Mouse (Mus musculus) stomach, embryonic 14.5 days (tissue): ENCODE data around the gene Tbp. TPM values are rescaled to one million over a fixed set of nuclear protein-coding genes. Genes with fewer than 3 reads are reported as not detected.
A peak's percentile ranks its signal among the peaks of the same experiment; 100 is the strongest.

Source experiments
- ATAC-seq: fragments of 200-750 bp; cut with Nextera tagmentation; 2 replicates; pipeline ENCODE4 v1.8.0; 2017; ENCODE audit warnings: low read depth, moderate TSS enrichment; ENCODE audit not compliant: insufficient number of reproducible peaks, insufficient read depth, low FRiP score
- H3K27ac ChIP-seq: fragments of 300-500 bp; sonication (generic); 2 replicates; pipeline ENCODE4 v1.5.1; 2014; ENCODE audit warnings: mild to moderate bottlenecking, low read length, moderate library complexity, mixed read lengths
- H3K27me3 ChIP-seq: fragments of 300-500 bp; sonication (generic); 2 replicates; pipeline ENCODE4 v1.6.1; 2014; ENCODE audit warnings: low read length, control low read depth, mixed read lengths; ENCODE audit not compliant: control insufficient read depth, insufficient read depth
- H3K36me3 ChIP-seq: fragments of 300-500 bp; sonication (generic); 2 replicates; pipeline ENCODE4 v1.6.1; 2014; ENCODE audit warnings: mild to moderate bottlenecking, control low read depth, low read length, moderate library complexity, mixed read lengths; ENCODE audit not compliant: control insufficient read depth, insufficient read depth
- H3K4me1 ChIP-seq: fragments of 300-500 bp; sonication (generic); 2 replicates; pipeline ENCODE4 v1.6.1; 2014; ENCODE audit warnings: low read length, control low read depth, mixed read lengths; ENCODE audit not compliant: control insufficient read depth, insufficient read depth
- H3K4me2 ChIP-seq: fragments of 300-500 bp; sonication (generic); replicated peaks from 2 replicates; pipeline ENCODE4 v1.6.1; 2014; ENCODE audit warnings: low read depth, low read length, control low read depth
- H3K4me3 ChIP-seq: fragments of 300-500 bp; sonication (generic); 2 replicates; pipeline ENCODE4 v1.5.1; 2014; ENCODE audit warnings: low read depth, low read length, control low read depth
- H3K9ac ChIP-seq: fragments of 300-500 bp; sonication (generic); replicated peaks from 2 replicates; pipeline ENCODE4 v1.6.1; 2014; ENCODE audit warnings: low read depth, mild to moderate bottlenecking, control low read depth, low read length, moderate library complexity, mixed read lengths
- H3K9me3 ChIP-seq: fragments of 300-500 bp; sonication (generic); 2 replicates; pipeline ENCODE4 v1.6.1; 2016; ENCODE audit warnings: low read depth, low read length, control low read depth; ENCODE audit not compliant: control insufficient read depth
- WGBS: fragments of 180-500 bp; shearing (Covaris S2); extraction: QIAGEN DNeasy Blood & Tissue Kit; methylation state at CpG from one replicate; pipeline ENCODE4 v1.1.7; 2014; 5-methylcytosine and 5-hydroxymethylcytosine counted together
- polyA plus RNA-seq: library from polyadenylated mRNA; unstranded; fragments of >200 nt; fragmentation: Nextera tagmentation; extraction: Ambion mirVana; gene quantifications from 2 replicates; pipeline ENCODE4 v1.2.1, GENCODE M21; 2014

Tbp gene
- 57.5 and 60.8 TPM in 2 replicates for polyA plus RNA-seq

DNA sequence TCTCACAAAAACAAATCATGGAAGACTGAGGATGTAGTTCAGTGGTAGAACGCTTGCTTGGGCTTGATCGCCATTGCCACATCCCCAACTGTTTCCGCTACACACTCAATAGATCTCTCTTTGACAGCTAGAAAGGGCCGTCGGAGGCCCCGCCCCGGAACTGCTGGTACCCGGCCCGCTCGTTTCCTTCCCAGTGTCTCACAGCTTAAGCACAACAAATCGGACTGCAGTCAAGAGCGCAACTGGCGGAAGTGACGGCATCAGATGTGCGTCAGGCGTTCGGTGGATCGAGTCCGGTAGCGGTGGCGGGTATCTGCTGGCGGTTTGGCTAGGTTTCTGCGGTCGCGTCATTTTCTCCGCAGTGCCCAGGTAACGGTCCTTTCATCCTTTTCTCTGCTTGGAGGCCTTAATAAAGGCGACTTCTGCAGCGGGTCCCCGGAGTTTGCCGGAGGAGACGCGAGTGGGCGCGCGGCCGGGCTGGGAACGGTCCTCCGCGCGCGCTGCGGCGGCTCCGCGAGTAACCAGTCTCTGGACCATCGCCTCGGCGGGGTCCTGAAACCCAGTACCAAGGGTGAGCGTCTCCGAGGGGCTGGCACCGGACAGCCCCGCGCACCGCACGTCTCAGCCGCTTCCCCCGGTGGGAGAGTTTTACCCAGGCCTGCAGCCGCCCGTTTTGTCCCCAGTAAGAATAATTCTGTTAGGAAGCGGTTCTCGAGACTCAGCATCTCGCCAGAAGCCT, at the start of gene Tbp, which contains the start of gene Psmb1:
Tbp (plus strand) TSS at position 233 of the 739 bp plus-strand sequence.
Psmb1 (minus strand) TSS at position 96 of the 739 bp plus-strand sequence.
- Histone ChIP-seq H3K36me3 (peaks cover 22% of the 10 kb centered on the region), H3K4me1 (peaks cover 19% of the 10 kb centered on the region; the same call in 1 of the 2 replicates), H3K27ac (peak within 1 kb of the TSS; percentile 68), H3K9ac (peak within 1 kb of the TSS; percentile 77), H3K4me3 (peak within 1 kb of the TSS; percentile 87), H3K4me2 (peak within 1 kb of the TSS; percentile 63), H3K9me3 (no peaks in the 10 kb centered on the region), H3K27me3 (no peaks in the 10 kb centered on the region)
- WGBS, result under 1% methylated on average over 63 of the region's 63 CpGs
- peak; percentile 92 for ATAC-seq

DNA sequence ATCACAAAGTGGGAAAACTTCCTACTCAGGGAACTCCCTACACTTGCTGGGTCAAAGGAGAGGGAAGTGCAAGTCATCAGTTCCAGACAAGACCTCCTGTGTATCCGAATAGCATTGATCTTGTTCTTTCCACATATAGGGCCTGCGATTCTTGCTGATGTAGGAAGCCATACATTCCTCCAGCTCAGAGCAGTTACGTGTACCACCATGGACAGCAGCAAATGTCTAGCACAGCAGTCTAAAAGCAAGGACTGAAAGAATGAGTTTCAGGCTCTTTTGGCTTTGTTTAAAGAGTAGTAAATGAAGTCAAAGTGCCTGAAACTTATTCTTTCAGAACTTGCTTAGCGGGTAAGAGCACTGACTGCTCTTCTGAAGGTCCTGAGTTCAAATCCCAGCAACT, 44.5 kb upstream of the Tbp start:
- Histone ChIP-seq H3K9ac (no peak overlapping the region), H3K9me3 (no peaks in the 10 kb centered on the region), H3K36me3 (no peaks in the 10 kb centered on the region), H3K27ac (no peak overlapping the region), H3K4me2 (no peak overlapping the region), H3K27me3 (no peaks in the 10 kb centered on the region), H3K4me1 (no peaks in the 10 kb centered on the region), H3K4me3 (no peak overlapping the region)
- ATAC-seq, result no peak
- WGBS, result 72% methylated on average over 4 of the region's 4 CpGs

DNA sequence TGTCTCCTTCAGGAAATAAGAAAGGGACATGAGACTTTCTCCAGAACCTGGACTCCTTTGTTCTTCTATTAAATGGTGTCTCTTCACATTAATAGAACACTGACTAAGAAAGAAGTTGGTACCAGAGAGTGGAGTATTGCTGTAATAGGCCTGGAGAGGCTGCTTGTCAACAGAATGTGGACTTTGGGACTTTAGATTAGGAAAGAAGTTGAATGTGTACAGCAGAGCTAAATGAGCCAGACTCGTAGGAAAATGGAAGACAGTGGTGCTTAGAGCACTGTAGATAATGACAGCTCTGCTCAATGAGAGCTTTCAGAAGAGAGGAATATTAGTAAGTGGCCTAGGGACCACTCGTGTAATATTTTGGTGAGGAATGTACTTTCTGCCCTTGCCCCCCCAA, 43.1 kb upstream of the Tbp start:
- 77% methylated on average over 2 of the region's 2 CpGs for WGBS
- no peaks in the 10 kb centered on the region for H3K4me1 ChIP-seq
- no peak overlapping the region for H3K4me3 ChIP-seq
- H3K4me2 ChIP-seq, result no peak overlapping the region
- H3K9ac ChIP-seq, result no peak overlapping the region
- H3K9me3 ChIP-seq, result no peaks in the 10 kb centered on the region
- no peak overlapping the region for H3K27ac ChIP-seq
- no peaks in the 10 kb centered on the region for H3K27me3 ChIP-seq
- H3K36me3 ChIP-seq, result no peaks in the 10 kb centered on the region
- ATAC-seq, result no peak

DNA sequence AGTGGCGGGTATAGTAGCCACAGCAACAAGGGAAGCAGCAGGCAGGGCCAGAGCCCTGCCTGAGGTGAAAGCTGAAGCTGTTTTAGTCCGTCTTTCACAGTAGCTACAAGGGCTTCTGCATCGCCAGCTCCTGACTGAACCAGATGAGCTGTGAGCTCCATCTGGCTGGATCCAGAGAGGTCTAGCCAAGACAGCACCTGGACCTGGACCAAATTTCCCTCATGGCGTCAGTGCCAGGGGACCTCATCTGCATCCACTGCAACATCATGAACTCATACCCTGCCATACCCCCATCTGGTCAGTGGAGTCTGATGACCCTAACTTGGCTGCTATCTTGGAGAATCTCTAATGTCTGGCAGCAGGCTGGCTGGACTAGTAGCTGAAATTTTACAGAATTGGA, 39.9 kb upstream of the Tbp start:
- no peak overlapping the region for H3K4me2 ChIP-seq
- H3K9ac ChIP-seq, result no peak overlapping the region
- H3K4me1 ChIP-seq, result no peaks in the 10 kb centered on the region
- no peak overlapping the region for H3K27ac ChIP-seq
- H3K36me3 ChIP-seq, result no peaks in the 10 kb centered on the region
- H3K9me3 ChIP-seq, result no peaks in the 10 kb centered on the region
- H3K27me3 ChIP-seq, result no peaks in the 10 kb centered on the region
- 84% methylated on average over 4 of the region's 4 CpGs for WGBS
- no peak for ATAC-seq
- no peak overlapping the region for H3K4me3 ChIP-seq

DNA sequence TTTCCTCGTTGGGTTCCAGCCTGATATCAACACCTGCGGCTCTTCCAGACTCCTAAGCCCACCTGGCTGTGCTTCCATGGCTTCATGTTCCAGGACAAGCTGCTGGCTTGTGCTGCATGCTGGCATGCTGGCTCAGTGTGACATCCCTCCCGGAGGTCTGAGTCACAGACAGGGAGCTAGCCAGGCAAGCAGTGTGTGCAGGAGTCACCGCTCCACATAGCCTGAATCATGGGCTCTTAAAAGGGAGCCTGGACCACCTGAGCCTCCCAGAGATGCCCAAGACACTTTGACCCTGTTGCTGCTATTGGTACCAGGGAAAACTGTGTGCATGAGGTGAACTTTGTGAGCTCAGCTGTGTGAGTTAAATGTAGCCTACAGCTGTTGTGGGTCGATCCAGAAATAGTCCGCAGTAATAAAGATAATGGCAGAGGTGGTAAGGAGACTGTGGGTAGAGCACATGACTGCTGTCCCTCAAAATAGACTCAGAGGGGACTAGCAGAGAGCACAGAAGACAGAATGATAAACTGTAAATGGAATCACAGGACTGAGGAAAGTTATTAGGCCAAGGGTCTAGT, 37.7 kb upstream of the Tbp start:
- no peaks in the 10 kb centered on the region for H3K27me3 ChIP-seq
- H3K9ac ChIP-seq, result no peak overlapping the region
- no peaks in the 10 kb centered on the region for H3K36me3 ChIP-seq
- H3K4me2 ChIP-seq, result no peak overlapping the region
- ATAC-seq, result no peak
- no peaks in the 10 kb centered on the region for H3K9me3 ChIP-seq
- no peak overlapping the region for H3K27ac ChIP-seq
- 93% methylated on average over 6 of the region's 6 CpGs for WGBS
- no peak overlapping the region for H3K4me3 ChIP-seq
- H3K4me1 ChIP-seq, result no peaks in the 10 kb centered on the region

DNA sequence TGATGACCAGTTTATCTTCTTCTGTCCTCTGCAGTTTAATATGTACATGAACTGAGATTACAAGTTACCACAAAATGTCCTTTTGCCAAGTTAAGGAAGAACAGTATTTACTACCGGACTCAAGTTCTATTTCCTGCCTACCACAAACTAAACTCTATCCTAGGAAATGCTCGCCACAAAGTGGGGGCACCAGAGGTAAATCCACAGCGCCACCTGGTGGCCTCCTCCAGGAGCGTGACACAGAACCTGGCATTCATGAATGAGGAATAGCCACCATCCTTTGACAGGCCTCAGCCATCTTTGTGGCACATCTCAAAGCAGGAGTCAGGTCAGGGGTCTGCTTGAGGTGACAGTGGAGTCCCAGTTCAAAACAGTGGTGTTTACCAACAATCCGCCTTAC, 32.0 kb upstream of the Tbp start:
- Histone ChIP-seq H3K27me3 (no peaks in the 10 kb centered on the region), H3K9me3 (no peaks in the 10 kb centered on the region), H3K4me1 (no peaks in the 10 kb centered on the region), H3K9ac (no peak overlapping the region), H3K36me3 (peaks cover 12% of the 10 kb centered on the region; the same call in 1 of the 2 replicates), H3K4me2 (no peak overlapping the region), H3K4me3 (no peak overlapping the region), H3K27ac (no peak overlapping the region)
- ATAC-seq, result no peak
- 24% methylated on average over 5 of the region's 5 CpGs for WGBS

DNA sequence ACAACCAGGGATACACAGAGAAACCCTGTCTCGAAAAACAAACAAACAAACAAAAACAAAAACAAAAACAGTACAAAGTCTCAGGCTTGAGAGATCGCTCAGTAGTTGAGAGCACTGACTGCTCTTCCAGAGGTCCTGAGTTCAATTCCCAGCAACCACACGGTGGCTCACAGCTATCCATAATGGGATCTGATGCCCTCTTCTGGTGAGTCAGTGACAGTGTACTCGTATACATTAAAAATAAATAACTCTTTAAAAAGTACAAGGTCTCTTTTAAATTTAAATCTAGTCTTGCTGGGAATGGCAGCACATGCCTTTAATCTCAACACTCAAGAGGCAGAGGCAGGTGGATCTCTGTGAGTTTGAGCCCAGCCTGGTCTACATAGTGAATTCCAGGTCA, 27.0 kb upstream of the Tbp start:
- Histone ChIP-seq H3K4me3 (no peak overlapping the region), H3K4me1 (no peaks in the 10 kb centered on the region), H3K9ac (no peak overlapping the region), H3K27me3 (no peaks in the 10 kb centered on the region), H3K36me3 (peaks cover 59% of the 10 kb centered on the region), H3K4me2 (no peak overlapping the region), H3K9me3 (no peaks in the 10 kb centered on the region), H3K27ac (no peak overlapping the region)
- 91% methylated on average over 4 of the region's 4 CpGs for WGBS
- ATAC-seq, result no peak

DNA sequence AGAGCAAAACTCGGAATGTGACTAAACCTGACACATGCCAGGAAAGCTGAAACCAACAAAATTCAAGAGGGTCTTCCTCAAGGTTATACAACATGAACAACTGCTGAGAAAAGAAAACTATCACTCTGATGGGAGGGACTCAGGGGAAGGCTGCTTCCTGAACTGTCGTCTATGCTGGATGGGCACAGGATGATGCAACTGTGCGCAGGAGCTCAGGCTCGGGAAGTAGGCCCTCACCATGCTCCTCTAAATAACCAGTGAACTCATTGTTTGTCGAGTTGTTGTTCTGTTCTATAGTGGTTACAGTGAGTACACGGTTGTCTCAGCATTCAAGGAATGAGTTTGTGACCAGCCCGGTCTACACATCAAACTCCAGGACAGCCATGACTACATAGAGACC, 9.1 kb upstream of the Tbp start:
- Histone ChIP-seq H3K4me2 (no peak overlapping the region), H3K4me3 (no peak overlapping the region), H3K36me3 (peaks cover 43% of the 10 kb centered on the region), H3K9me3 (no peaks in the 10 kb centered on the region), H3K4me1 (no peaks in the 10 kb centered on the region), H3K9ac (no peak overlapping the region), H3K27ac (no peak overlapping the region), H3K27me3 (no peaks in the 10 kb centered on the region)
- ATAC-seq, result no peak
- WGBS, result 93% methylated on average over 7 of the region's 7 CpGs
